Mouse (Mus musculus): ENCODE data around the gene Jpt1. TPM values are rescaled to one million over a fixed set of nuclear protein-coding genes. Genes with fewer than 3 reads are reported as not detected.

Jpt1 gene
- total RNA-seq, 2 experiments from 2014 or later = 338 to 393 TPM

- intact Hi-C loops (cut with DNase I) = no loop called here
- DNase-seq = no peak
These were observed 64.0 kb downstream of the Jpt1 start for GRCm38 (mm10) chr11:115450176-115450575.

GRCm38 (mm10) chr11:115448998-115449397 is 65.2 kb downstream of the Jpt1 start:
- no peak for DNase-seq
- intact Hi-C loops (cut with DNase I) = no loop called here

GRCm38 (mm10) chr11:115448075-115448474 is 66.1 kb downstream of the Jpt1 start:
- intact Hi-C loops (cut with DNase I) = no loop called here
- no peak for DNase-seq

Small RNA genes lying within 50 kb of the gene (microRNA-seq; reads per million reads assigned to microRNA genes)
- 0.35 to 0.47 reads per million in 2 experiments for gene Mir3968

Other genes starting within 250 kb of the Jpt1 start
- gene Grin2c, start 247.1 kb downstream of the Jpt1 start, total RNA-seq (2021) = not detected
- gene Fdxr, start 237.3 kb downstream of the Jpt1 start, total RNA-seq (2021) = 1 to 10 TPM; 7.7 to 9.1 TPM
- 1 to 10 TPM in 1 of 2 experiments, under 1 TPM in 1; 0.89 to 1.2 TPM for gene Fads6, start 216.7 kb downstream of the Jpt1 start, total RNA-seq (2021)
- gene Otop2, start 207.2 kb downstream of the Jpt1 start, total RNA-seq (2021) = not detected
- gene Ush1g, start 192.3 kb downstream of the Jpt1 start, total RNA-seq (2021) = under 1 TPM; 0.07 to 0.12 TPM
- not detected for gene Otop3, start 179.7 kb downstream of the Jpt1 start, total RNA-seq (2021)
- 1 to 10 TPM; 6.9 to 7.1 TPM for gene Hid1, start 146.6 kb downstream of the Jpt1 start, total RNA-seq (2021)
- 10 to 100 TPM; 13.9 to 16.8 TPM for gene Cdr2l, start 132.5 kb downstream of the Jpt1 start, total RNA-seq (2021)
- gene Mrpl58, start 110.6 kb downstream of the Jpt1 start, total RNA-seq (2021) = 100 to 1,000 TPM; 144 to 150 TPM
- gene Atp5h, start 94.4 kb downstream of the Jpt1 start, total RNA-seq (2021) = 1,000 to 10,000 TPM; 1,980 to 2,006 TPM
- gene Kctd2, start 94.3 kb downstream of the Jpt1 start, total RNA-seq (2021) = 10 to 100 TPM; 22.7 to 26.7 TPM
- gene Trim80, start 73.8 kb downstream of the Jpt1 start, total RNA-seq (2021) = not detected
- under 1 TPM; 0.15 to 0.57 TPM for gene Slc16a5, start 51.9 kb downstream of the Jpt1 start, total RNA-seq (2021)
- gene Armc7, start 38.7 kb downstream of the Jpt1 start, total RNA-seq (2021) = 1 to 10 TPM; 2.3 to 2.6 TPM
- gene Nt5c, start 22.5 kb downstream of the Jpt1 start, total RNA-seq (2021) = 10 to 100 TPM; 24.6 to 26.7 TPM
- 100 to 1,000 TPM; 217 to 251 TPM for gene Sumo2, start 21.9 kb upstream of the Jpt1 start, total RNA-seq (2021)
- 10 to 100 TPM; 27.0 to 28.1 TPM for gene Nup85, start 50.0 kb upstream of the Jpt1 start, total RNA-seq (2021)
- 10 to 100 TPM; 60.2 to 72.5 TPM for gene Mrps7, start 89.5 kb upstream of the Jpt1 start, total RNA-seq (2021)
- 10 to 100 TPM; 17.9 to 21.0 TPM for gene Gga3, start 89.7 kb upstream of the Jpt1 start, total RNA-seq (2021)
- gene Mif4gd, start 98.6 kb upstream of the Jpt1 start, total RNA-seq (2021) = 10 to 100 TPM; 37.6 to 38.8 TPM
- 10 to 100 TPM; 40.3 to 41.1 TPM for gene Slc25a19, start 113.9 kb upstream of the Jpt1 start, total RNA-seq (2021)
- gene Grb2, start 194.2 kb upstream of the Jpt1 start, total RNA-seq (2021) = 100 to 1,000 TPM; 122 to 144 TPM